Mouse (Mus musculus): ENCODE data around the gene Fhl3.
"Not testable (repeated sequence)": the region's sequence is repeated elsewhere in the genome, so short reads cannot be mapped to it uniquely, and the experiment has no call there.

Fhl3 gene

GRCm38 (mm10) chr4:124708518-124709477 is 8.3 kb downstream of the Fhl3 start:
- intact Hi-C loops (cut with DNase I), result no loop called here

- intact Hi-C loops (cut with DNase I), result no loop called here
Measured at GRCm38 (mm10) chr4:124709961-124710446, 9.5 kb downstream of the Fhl3 start.

- intact Hi-C loops (cut with DNase I), result no loop called here
Measured at GRCm38 (mm10) chr4:124710776-124711291, 10.3 kb downstream of the Fhl3 start.

- intact Hi-C loops (cut with DNase I), result no loop called here
Measured at GRCm38 (mm10) chr4:124712618-124713017, 12.1 kb downstream of the Fhl3 start.

- intact Hi-C loops (cut with DNase I), result not testable (repeated sequence)
Measured at GRCm38 (mm10) chr4:124713850-124714249, 13.3 kb downstream of the Fhl3 start.

GRCm38 (mm10) chr4:124714545-124715481 is 14.3 kb downstream of the Fhl3 start, which contains the start of gene Sf3a3:
Sf3a3 (plus strand) TSS chr4:124714776.
- intact Hi-C loops (cut with DNase I), result no loop called here

GRCm38 (mm10) chr4:124719101-124719500 is 18.6 kb downstream of the Fhl3 start:
- intact Hi-C loops (cut with DNase I), result no loop called here

GRCm38 (mm10) chr4:124726121-124726520 is 25.6 kb downstream of the Fhl3 start:
- intact Hi-C loops (cut with DNase I), result loop anchor here (10.0 kb wide), 1 partner anchor 329 kb away; no protein-coding TSS in a partner anchor

- intact Hi-C loops (cut with DNase I), result no loop called here
Measured at GRCm38 (mm10) chr4:124736952-124737351, 36.5 kb downstream of the Fhl3 start.

- intact Hi-C loops (cut with DNase I), result no loop called here
Measured at GRCm38 (mm10) chr4:124737486-124737885, 37.0 kb downstream of the Fhl3 start.

GRCm38 (mm10) chr4:124738013-124738412 is 37.5 kb downstream of the Fhl3 start:
- intact Hi-C loops (cut with DNase I), result no loop called here

GRCm38 (mm10) chr4:124738783-124739182 is 38.3 kb downstream of the Fhl3 start:
- intact Hi-C loops (cut with DNase I), result no loop called here

- intact Hi-C loops (cut with DNase I), result no loop called here
Measured at GRCm38 (mm10) chr4:124741376-124742343, 41.2 kb downstream of the Fhl3 start, which contains the start of gene Inpp5b. Inpp5b (plus strand) TSS chr4:124741850.

GRCm38 (mm10) chr4:124742839-124743238 is 42.3 kb downstream of the Fhl3 start:
- intact Hi-C loops (cut with DNase I), result no loop called here

GRCm38 (mm10) chr4:124746577-124746976 is 46.1 kb downstream of the Fhl3 start:
- intact Hi-C loops (cut with DNase I), result no loop called here

GRCm38 (mm10) chr4:124747851-124748250 is 47.4 kb downstream of the Fhl3 start:
- intact Hi-C loops (cut with DNase I), result no loop called here

GRCm38 (mm10) chr4:124751300-124752250 is 51.1 kb downstream of the Fhl3 start:
- intact Hi-C loops (cut with DNase I), result no loop called here

GRCm38 (mm10) chr4:124752281-124753199 is 52.0 kb downstream of the Fhl3 start:
- intact Hi-C loops (cut with DNase I), result no loop called here

All from adrenal gland (tissue).